Mouse (Mus musculus) liver, adult 2 months (tissue): ENCODE data around the gene Lyve1. TPM values are rescaled to one million over a fixed set of nuclear protein-coding genes. Genes with fewer than 3 reads are reported as not detected.

Source experiments
- DNase-seq: peaks from one replicate; pipeline ENCODE4 v3.0.0-alpha.2; 2011; ENCODE audit warnings: low read depth, low spot score; ENCODE audit errors: extremely low read depth
- H3K27ac ChIP-seq: fragments of 200-500 bp; replicated peaks from 2 replicates; pipeline ENCODE4 v1.5.1; 2012; ENCODE audit warnings: low read depth, mild to moderate bottlenecking, control low read depth, inconsistent platforms, low read length; ENCODE audit not compliant: insufficient read depth
- H3K27me3 ChIP-seq: fragments of 200-500 bp; 2 replicates; pipeline ENCODE4 v1.6.1; 2012; ENCODE audit warnings: mild to moderate bottlenecking, moderate library complexity, low read length, inconsistent platforms; ENCODE audit not compliant: control insufficient read depth, insufficient read depth
- H3K36me3 ChIP-seq: fragments of 200-500 bp; 2 replicates; pipeline ENCODE4 v1.6.1; 2012; ENCODE audit warnings: low read length, inconsistent platforms; ENCODE audit not compliant: control insufficient read depth, insufficient read depth
- H3K4me1 ChIP-seq: fragments of 200-500 bp; 2 replicates; pipeline ENCODE4 v1.6.1; 2011; ENCODE audit warnings: low read length; ENCODE audit not compliant: control insufficient read depth, insufficient read depth
- H3K4me3 ChIP-seq: fragments of 200-500 bp; 2 replicates; pipeline ENCODE4 v1.5.1; 2011; ENCODE audit warnings: low read depth, mild to moderate bottlenecking, control low read depth, low read length, moderate library complexity; ENCODE audit not compliant: insufficient read depth
- H3K79me2 ChIP-seq: fragments of 200-500 bp; 2 replicates; pipeline ENCODE4 v1.6.1; 2012; ENCODE audit warnings: inconsistent platforms, mild to moderate bottlenecking, low read length, moderate library complexity; ENCODE audit not compliant: control insufficient read depth, insufficient read depth
- H3K9ac ChIP-seq: fragments of 200-500 bp; 2 replicates; pipeline ENCODE4 v1.6.1; 2012; ENCODE audit warnings: low read depth, mild to moderate bottlenecking, control low read depth, inconsistent platforms, low read length
- CTCF ChIP-seq: fragments of 200-500 bp; IDR thresholded peaks from 2 replicates; pipeline ENCODE4 v1.5.1; 2011; ENCODE audit warnings: low read depth, low read length, control low read depth
- POLR2A ChIP-seq: fragments of 200-500 bp; IDR thresholded peaks from 2 replicates; pipeline ENCODE4 v1.6.1; 2011; ENCODE audit warnings: low read length, control low read depth; ENCODE audit not compliant: insufficient read depth; ENCODE audit errors: extremely low read depth
- WGBS: fragments of 180-500 bp; shearing (Covaris S2); methylation state at CpG from one replicate; pipeline ENCODE4 v1.1.7; 2018; 5-methylcytosine and 5-hydroxymethylcytosine counted together
- polyA plus RNA-seq: library from polyadenylated mRNA; depleted of rRNA; stranded (reverse); fragments of >200 nt; gene quantifications from 2 replicates; pipeline ENCODE4 v1.2.3, GENCODE M21; 2012
- total RNA-seq: library from RNA; depleted of rRNA; stranded (reverse); fragments of >200 nt; gene quantifications from 2 replicates; pipeline ENCODE4 v1.2.3, GENCODE M21; 2014

Gene Lyve1
- total and polyA plus RNA-seq, 2 experiments: 6.4 to 7.8 TPM

- Histone ChIP-seq H3K4me3 (no peak overlapping the region), H3K36me3 (no peaks in the 10 kb centered on the region), H3K4me1 (peaks cover 7% of the 10 kb centered on the region), H3K79me2 (peaks cover under 1% of the 10 kb centered on the region; the same call in 1 of the 2 replicates), H3K27me3 (no peaks in the 10 kb centered on the region), H3K9ac (no peak overlapping the region), H3K27ac (peak overlapping the region; percentile 50)
- TF ChIP-seq CTCF: no peak
- peak; percentile 98 for DNase-seq
- 19% methylated on average over 1 of the region's 1 CpGs for WGBS
Measured at GRCm38 (mm10) chr7:110848371-110848770, 14.7 kb downstream of the Lyve1 start.

- no peak for DNase-seq
- H3K27ac ChIP-seq: no peak overlapping the region
- 86% methylated on average over 2 of the region's 2 CpGs for WGBS
- no peaks in the 10 kb centered on the region for H3K36me3 ChIP-seq
- H3K4me1 ChIP-seq: peaks cover 7% of the 10 kb centered on the region
- H3K4me3 ChIP-seq: no peak overlapping the region
- H3K27me3 ChIP-seq: no peaks in the 10 kb centered on the region
- TF ChIP-seq CTCF (no peak), POLR2A (no peak)
- H3K9ac ChIP-seq: no peak overlapping the region
- peaks cover 6% of the 10 kb centered on the region; the same call in 1 of the 2 replicates for H3K79me2 ChIP-seq
Measured at GRCm38 (mm10) chr7:110847321-110847720, 15.7 kb downstream of the Lyve1 start.

GRCm38 (mm10) chr7:110843916-110844874 is 18.8 kb downstream of the Lyve1 start, which contains the start of gene Rnf141:
TSS of gene Rnf141 (minus strand) at chr7:110844457.
- DNase-seq: peak; percentile 87
- H3K4me3 ChIP-seq: peak within 1 kb of the TSS; percentile 84
- peak within 1 kb of the TSS; percentile 92 for H3K27ac ChIP-seq
- H3K4me1 ChIP-seq: peaks cover 9% of the 10 kb centered on the region
- H3K9ac ChIP-seq: peak within 1 kb of the TSS; percentile 88
- H3K79me2 ChIP-seq: peaks cover 11% of the 10 kb centered on the region; the same call in 1 of the 2 replicates
- no peaks in the 10 kb centered on the region for H3K27me3 ChIP-seq
- TF ChIP-seq CTCF: peak; percentile 70
- peak; percentile 75 for TF ChIP-seq POLR2A
- peaks cover 4% of the 10 kb centered on the region; the same call in 1 of the 2 replicates for H3K36me3 ChIP-seq
- WGBS: under 1% methylated on average over 42 of the region's 42 CpGs

- TF ChIP-seq CTCF: no peak
- no peak for TF ChIP-seq POLR2A
- Histone ChIP-seq H3K4me1 (peaks cover 6% of the 10 kb centered on the region; the same call in 1 of the 2 replicates), H3K4me3 (no peak overlapping the region), H3K9ac (no peak overlapping the region), H3K79me2 (peaks cover 13% of the 10 kb centered on the region; the same call in 1 of the 2 replicates), H3K36me3 (peaks cover 11% of the 10 kb centered on the region; the same call in 1 of the 2 replicates), H3K27ac (no peak overlapping the region), H3K27me3 (no peaks in the 10 kb centered on the region)
- DNase-seq: peak; percentile 94
- WGBS: 19% methylated on average over 4 of the region's 4 CpGs
Measured at GRCm38 (mm10) chr7:110840332-110840731, 22.7 kb downstream of the Lyve1 start.

- Histone ChIP-seq H3K27ac (0 out of 2 replicates have a peak overlapping the region, but pooled peaks have one; percentile 3), H3K27me3 (no peaks in the 10 kb centered on the region), H3K9ac (no peak overlapping the region), H3K4me1 (peaks cover 6% of the 10 kb centered on the region), H3K4me3 (no peak overlapping the region), H3K79me2 (peaks cover 2% of the 10 kb centered on the region; the same call in 1 of the 2 replicates), H3K36me3 (peaks cover 25% of the 10 kb centered on the region)
- TF ChIP-seq POLR2A: no peak
- TF ChIP-seq CTCF: no peak
- 8% methylated on average over 3 of the region's 3 CpGs for WGBS
- peak; percentile 72 for DNase-seq
Measured at GRCm38 (mm10) chr7:110834522-110834921, 28.5 kb downstream of the Lyve1 start.

GRCm38 (mm10) chr7:110834018-110834417 is 29.0 kb downstream of the Lyve1 start:
- WGBS: 95% methylated on average over 1 of the region's 1 CpGs
- no peak overlapping the region for H3K4me3 ChIP-seq
- H3K9ac ChIP-seq: no peak overlapping the region
- peaks cover 27% of the 10 kb centered on the region for H3K36me3 ChIP-seq
- H3K79me2 ChIP-seq: peaks cover 2% of the 10 kb centered on the region; the same call in 1 of the 2 replicates
- H3K4me1 ChIP-seq: peaks cover 6% of the 10 kb centered on the region
- no peak overlapping the region for H3K27ac ChIP-seq
- DNase-seq: peak; percentile 45
- no peaks in the 10 kb centered on the region for H3K27me3 ChIP-seq
- TF ChIP-seq POLR2A (no peak), CTCF (no peak)
